Mouse (Mus musculus) left cerebral cortex, postnatal 36 days (tissue): ENCODE measurements around the gene Cnga2. TPM values are rescaled to one million over a fixed set of nuclear protein-coding genes. Genes with fewer than 3 reads are reported as not detected.

Experiments
- DNase-seq, 2 experiments: peaks; one replicate each; pipeline ENCODE4 v3.0.0; 2021 to 2022; ENCODE audit warnings: low spot score in 2 of 2, mixed read lengths in 1 of 2
- intact Hi-C: fragments of 180-260 bp; cut with DNase I; formaldehyde crosslinking; loops from one replicate; pipeline ENCODE4 v1.15.1; 2025
- total RNA-seq, 2 experiments: library from RNA; stranded (reverse); gene quantifications; 2 replicates each; pipeline ENCODE4 v1.2.3; 2021

The Cnga2 gene
- total RNA-seq, 2 experiments from 2014 or later: 1.4 TPM; not detected in 1

DNA sequence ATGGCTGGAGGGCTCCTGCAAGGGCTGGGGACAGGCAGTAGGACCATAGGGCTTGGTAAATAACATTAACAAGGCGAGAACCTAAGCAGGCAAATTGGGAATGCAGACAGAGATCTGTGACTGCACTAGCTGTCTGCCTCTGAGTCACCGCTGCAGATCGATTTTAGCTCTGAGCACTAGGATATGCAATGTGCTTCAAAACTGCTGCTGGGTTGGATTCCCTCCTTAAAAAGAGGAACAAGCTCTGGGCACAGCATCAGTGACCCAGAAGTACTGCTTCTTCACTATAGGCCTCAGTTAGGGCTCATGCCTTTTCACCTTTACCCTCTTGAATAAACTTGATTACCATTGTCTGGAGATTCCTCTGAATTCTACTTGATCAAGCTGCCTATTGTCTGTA, 31.9 kb downstream of the Cnga2 start:
- no peak for DNase-seq
- intact Hi-C loops: no loop called here

DNA sequence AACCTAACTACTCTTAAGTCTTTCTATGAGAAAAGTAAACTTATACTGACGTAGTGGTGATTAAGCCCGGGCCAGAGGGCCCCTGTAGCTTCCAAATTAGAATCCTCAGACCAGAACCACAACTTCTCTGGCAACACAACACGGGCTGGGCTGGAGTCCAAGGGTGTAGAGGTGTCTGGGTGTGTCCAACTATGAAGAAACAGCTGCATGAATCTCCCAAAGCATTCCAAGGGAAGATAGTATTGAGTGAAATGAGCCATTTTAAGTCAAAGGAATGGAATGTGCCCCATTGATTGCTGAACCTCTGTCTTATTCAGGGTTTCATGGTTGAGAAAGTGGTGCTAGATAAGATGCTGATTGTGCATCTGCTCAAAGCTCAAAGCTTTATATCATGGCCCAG, 52.4 kb downstream of the Cnga2 start:
- DNase-seq: no peak
- intact Hi-C loops: no loop called here

- intact Hi-C loops: no loop called here
- DNase-seq: no peak
These were observed 56.3 kb downstream of the Cnga2 start for GRCm38 (mm10) chrX:72047918-72048317.

Other genes with a start within 250 kb of the Cnga2 start
- gene Vma21, start 175.9 kb upstream of the Cnga2 start, total RNA-seq: 10 to 100 TPM; 29.1 to 32.6 TPM
- gene Gm1141, start 70.8 kb upstream of the Cnga2 start, total RNA-seq: 1 to 10 TPM in 1 of 2 experiments, under 1 TPM in 1; 0.57 to 1.1 TPM
- gene Prrg3, start 29.2 kb upstream of the Cnga2 start, total RNA-seq: 10 to 100 TPM; 34.9 to 35.1 TPM
- gene Fate1, start 18.9 kb upstream of the Cnga2 start, total RNA-seq: under 1 TPM in 1 of 2 experiments, not detected in 1; 0.48 TPM
- not detected for gene Magea4, start 230.2 kb downstream of the Cnga2 start, total RNA-seq